Mouse (Mus musculus) ovary, postnatal 36 days (tissue): ENCODE results near the gene Tomm20.
"Not testable (repeated sequence)": the region's sequence is repeated elsewhere in the genome, so short reads cannot be mapped to it uniquely, and the experiment has no call there.

ENCODE experiments used
- DNase-seq: peaks from one replicate; pipeline ENCODE4 v3.0.0; 2022; ENCODE audit warnings: low spot score, mixed read lengths

The Tomm20 gene

GRCm38 (mm10) chr8:126945730-126946163 lies at the start of gene Tomm20:
Tomm20 (minus strand) TSS chr8:126945844.
- peak; percentile 98 for DNase-seq

GRCm38 (mm10) chr8:126994506-126994905 lies 48.9 kb upstream of the Tomm20 start:
- DNase-seq: no peak

GRCm38 (mm10) chr8:126989363-126990153 lies 43.9 kb upstream of the Tomm20 start:
- no peak for DNase-seq

- DNase-seq: no peak
Observed at GRCm38 (mm10) chr8:126988346-126989006, 42.8 kb upstream of the Tomm20 start.

- peak; percentile 77 for DNase-seq
Observed at GRCm38 (mm10) chr8:126986495-126986894, 40.9 kb upstream of the Tomm20 start.

- DNase-seq: no peak
Observed at GRCm38 (mm10) chr8:126980046-126980445, 34.4 kb upstream of the Tomm20 start.

- peak; percentile 18 for DNase-seq
Observed at GRCm38 (mm10) chr8:126979091-126979920, 33.7 kb upstream of the Tomm20 start.

GRCm38 (mm10) chr8:126978535-126978934 lies 32.9 kb upstream of the Tomm20 start:
- not testable (repeated sequence) for DNase-seq

DNA sequence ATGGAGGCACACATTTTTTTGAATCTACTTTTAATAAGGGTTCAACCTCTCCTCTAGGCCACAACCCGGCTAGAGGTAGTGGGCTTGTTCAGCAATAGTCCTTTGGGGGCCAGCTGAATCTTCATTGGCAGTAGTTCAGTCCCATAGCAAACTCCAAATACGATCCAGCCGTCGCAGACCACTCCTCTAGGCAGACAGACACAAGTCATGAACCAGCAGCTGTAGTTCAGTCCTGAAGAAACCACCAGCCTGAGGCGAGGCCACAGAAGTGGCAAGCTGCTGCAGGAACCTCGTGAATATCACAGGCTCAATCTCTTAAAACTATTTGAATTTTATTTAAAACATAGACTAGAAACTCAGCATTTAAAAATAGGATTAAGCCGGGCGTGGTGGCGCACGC lies 32.4 kb upstream of the Tomm20 start:
- no peak for DNase-seq

DNA sequence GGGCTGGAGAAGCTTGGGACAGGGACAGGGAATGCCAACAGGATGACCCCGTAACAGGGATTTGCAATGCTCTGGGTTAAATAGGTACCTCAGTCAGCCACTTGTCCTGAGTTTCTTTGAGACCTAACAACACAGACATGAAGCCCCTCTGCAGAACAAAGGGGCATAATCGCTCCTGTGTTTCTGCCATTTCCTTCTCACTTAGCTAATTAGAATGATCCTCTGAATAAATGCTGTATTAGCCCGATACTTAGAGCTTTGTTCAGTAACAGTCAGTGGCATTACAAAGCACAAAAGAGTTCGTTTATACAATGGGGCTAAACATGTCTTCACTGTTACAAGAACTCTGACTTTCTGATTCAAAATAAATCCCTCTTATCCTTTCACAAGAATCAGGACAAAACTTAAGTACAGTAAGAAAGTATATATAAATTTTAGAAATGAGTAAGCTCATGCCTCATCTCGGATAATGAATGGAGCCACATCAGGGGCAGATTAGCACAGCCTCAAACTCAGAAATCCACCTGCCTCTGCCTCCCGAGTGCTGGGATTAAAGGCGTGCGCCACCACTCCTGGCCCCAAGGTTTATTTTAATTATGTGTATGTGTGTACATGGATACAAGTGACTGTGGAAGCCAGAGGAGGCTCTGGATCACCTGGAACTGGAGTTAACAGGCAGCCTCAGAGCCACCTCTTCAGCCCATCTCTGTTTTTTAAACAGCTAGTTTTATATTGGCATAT lies 31.1 kb upstream of the Tomm20 start:
- no peak for DNase-seq

DNA sequence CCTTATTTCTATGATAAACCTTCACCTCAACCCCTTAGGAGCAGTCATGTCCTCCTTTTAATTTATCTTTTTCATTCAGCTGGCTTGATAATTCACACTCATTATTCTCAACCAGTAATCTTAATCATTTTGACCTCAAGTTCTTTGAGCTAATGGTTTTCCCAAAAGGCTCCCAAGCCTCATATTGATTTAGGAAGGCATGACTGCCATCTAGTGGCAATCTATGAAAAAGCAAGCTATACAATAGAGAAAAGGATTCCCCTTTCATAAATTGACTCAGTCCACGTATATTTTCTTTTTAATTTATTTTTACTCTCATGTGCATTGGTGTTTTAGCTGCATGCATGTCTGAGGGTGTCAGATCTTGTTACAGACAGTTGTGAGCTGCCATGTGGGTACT lies 30.1 kb upstream of the Tomm20 start:
- no peak for DNase-seq

- DNase-seq: no peak
Observed at GRCm38 (mm10) chr8:126974511-126974910, 28.9 kb upstream of the Tomm20 start.

DNA sequence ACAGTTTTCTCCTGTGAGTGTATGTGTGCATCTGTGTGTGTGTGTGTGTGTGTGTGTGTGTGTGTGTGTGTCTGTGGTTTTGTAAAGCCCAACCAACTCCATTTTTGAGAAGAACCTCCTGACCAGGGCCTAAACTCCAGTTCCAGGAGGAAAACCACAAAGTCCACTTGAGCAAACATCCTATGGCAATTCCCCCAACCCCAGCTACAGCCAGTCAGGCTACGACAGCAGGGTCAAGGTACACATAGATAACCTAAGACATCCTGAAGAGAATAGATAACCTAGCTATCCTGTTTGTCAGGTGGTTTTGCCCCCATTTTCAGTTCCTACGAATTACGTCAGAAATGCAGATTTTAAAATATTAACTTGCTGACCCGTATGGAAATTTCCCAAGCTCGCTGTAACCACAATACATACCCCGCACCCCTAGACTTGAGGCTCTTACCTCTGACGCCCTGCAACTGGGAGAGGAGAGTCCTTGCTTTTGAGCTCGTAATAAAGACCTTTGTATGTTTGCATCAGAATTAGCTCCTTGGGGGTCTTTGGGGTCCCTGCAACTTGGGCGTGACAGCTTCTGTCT lies 28.1 kb upstream of the Tomm20 start:
- DNase-seq: no peak

GRCm38 (mm10) chr8:126972649-126973048 lies 27.0 kb upstream of the Tomm20 start:
- no peak for DNase-seq

GRCm38 (mm10) chr8:126972102-126972501 lies 26.5 kb upstream of the Tomm20 start:
- DNase-seq: no peak

GRCm38 (mm10) chr8:126971314-126971664 lies 25.6 kb upstream of the Tomm20 start:
- DNase-seq: no peak

DNA sequence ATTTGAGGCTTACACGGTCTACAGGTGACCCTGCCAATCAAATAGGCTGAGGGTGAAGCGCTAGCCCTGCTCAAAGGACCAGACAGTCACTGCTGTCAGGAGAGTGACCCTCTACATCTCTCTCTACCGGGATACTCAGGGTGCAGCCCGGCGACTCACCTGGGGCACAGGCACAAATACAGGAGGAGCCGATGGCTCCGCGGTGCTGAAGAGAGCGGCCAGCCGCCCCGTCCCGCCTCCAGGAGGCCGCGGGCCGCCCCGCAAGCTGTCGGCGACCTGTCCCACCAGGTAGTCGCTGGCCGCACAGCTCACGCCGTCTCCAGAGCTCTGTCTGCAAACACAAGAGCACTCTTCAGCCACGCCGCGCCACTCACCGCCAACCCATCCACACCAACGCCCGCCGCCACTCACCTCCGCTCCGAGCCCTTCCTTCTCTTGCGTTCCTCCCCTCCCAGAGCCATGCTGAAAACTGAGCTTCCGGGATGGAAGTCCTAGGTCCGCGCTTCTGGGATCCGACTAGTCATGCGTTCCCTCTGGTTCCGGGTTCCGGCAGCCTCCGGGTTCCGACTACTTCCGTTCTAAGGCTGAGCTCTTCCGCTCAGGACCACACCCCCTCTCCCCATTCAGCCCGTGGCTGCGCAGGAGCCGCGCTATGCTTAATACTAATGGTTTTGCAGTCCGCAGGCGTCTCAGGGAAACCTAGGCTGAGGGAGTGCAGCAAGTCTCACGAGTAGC lies 25.1 kb upstream of the Tomm20 start, which contains the start of gene Rbm34:
Gene Rbm34 (minus strand): TSS at position 493 of the 735 bp plus-strand sequence.
- peak; percentile 93 for DNase-seq

DNA sequence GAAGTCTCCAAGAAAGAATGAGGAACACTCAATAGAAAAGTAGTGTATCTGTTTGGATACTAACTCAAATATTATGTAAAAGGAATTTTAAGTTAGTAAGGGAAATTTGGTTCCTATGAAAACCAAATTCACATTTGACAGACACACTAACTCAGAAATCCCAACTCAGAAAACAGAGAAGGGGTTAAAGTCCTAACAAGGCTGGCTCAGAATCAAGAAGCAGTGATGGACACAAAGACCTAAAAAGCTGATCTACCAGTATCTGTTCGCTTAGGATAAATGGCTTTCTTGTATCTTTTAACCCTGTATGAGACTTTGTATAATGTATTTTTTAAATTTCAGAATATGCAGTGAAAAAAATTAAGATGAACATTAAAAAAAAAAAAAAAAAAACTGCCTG lies 23.9 kb upstream of the Tomm20 start:
- no peak for DNase-seq

DNA sequence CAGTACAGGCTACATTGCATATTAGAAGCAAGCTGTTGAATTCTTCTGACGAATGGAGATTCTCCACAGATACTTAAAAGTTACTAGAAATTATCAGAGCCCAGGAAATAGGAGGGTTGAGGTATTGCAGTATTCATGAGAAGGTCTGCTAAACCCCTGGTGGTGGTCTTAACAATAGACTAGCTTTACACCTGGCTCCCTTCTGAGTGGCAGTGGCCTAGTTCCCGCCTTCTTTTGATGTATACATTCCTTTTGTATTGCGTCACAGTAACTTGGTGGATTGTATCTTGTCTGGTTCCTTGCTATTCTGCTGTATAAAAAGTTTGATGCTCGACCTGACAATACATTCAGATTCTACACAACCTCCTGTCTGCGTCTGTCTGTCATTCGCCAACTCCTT lies 22.5 kb upstream of the Tomm20 start:
- no peak for DNase-seq

DNA sequence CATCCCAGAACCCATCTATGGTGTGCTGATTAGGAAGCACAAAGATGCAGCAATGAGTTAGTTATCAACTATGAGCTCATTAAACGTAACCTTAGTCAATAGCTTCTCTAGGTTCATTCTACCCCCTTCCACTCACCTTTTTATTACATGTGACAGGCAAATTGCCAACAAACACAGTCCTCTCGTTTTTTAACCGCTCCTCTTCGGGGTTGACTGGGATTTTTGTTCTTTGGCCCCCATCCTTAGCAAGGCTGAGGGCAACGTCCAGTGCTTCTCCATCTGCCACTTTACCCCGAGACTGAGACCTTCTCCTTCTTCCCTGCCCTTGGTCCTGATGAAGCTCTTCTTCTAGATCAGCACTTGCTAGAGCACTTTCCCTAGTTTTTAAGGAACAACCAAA lies 19.6 kb upstream of the Tomm20 start:
- DNase-seq: no peak

GRCm38 (mm10) chr8:126962871-126963270 lies 17.2 kb upstream of the Tomm20 start:
- DNase-seq: no peak
